Mouse (Mus musculus) embryonic facial prominence, embryonic 10.5 days (tissue): ENCODE measurements at regions not wholly inside any gene's neighbourhood (a gene's known extent, or its start where the extent isn't known, plus 50 kb on each side); places are given as distances from the start of the nearest gene placed in this dataset.

Source experiments
- DNase-seq: peaks from one replicate; pipeline ENCODE4 v3.0.0-alpha.2; 2017; ENCODE audit warnings: low spot score
- H3K27ac ChIP-seq: fragments of 300-500 bp; sonication (generic); replicated peaks from 2 replicates; pipeline ENCODE4 v1.5.1; 2016; ENCODE audit warnings: mild to moderate bottlenecking
- H3K27me3 ChIP-seq: fragments of 300-500 bp; sonication (generic); replicated peaks from 2 replicates; pipeline ENCODE4 v1.6.1; 2016; ENCODE audit warnings: low read depth, mild to moderate bottlenecking; ENCODE audit not compliant: poor library complexity, severe bottlenecking
- H3K36me3 ChIP-seq: fragments of 300-500 bp; sonication (generic); replicated peaks from 2 replicates; pipeline ENCODE4 v1.6.1; 2016; ENCODE audit warnings: mild to moderate bottlenecking, moderate library complexity
- H3K4me1 ChIP-seq: fragments of 300-500 bp; sonication (generic); 2 replicates; pipeline ENCODE4 v1.6.1; 2016
- H3K4me3 ChIP-seq: fragments of 300-500 bp; sonication (generic); 2 replicates; pipeline ENCODE4 v1.5.1; 2016; ENCODE audit warnings: mild to moderate bottlenecking, moderate library complexity
- H3K9me3 ChIP-seq: fragments of 300-500 bp; sonication (generic); 2 replicates; pipeline ENCODE4 v1.6.1; 2016; ENCODE audit warnings: mild to moderate bottlenecking
- WGBS: fragments of 180-500 bp; shearing (Covaris S2); methylation state at CpG from one replicate; pipeline ENCODE4 v1.1.7; 2016; 5-methylcytosine and 5-hydroxymethylcytosine counted together

DNA sequence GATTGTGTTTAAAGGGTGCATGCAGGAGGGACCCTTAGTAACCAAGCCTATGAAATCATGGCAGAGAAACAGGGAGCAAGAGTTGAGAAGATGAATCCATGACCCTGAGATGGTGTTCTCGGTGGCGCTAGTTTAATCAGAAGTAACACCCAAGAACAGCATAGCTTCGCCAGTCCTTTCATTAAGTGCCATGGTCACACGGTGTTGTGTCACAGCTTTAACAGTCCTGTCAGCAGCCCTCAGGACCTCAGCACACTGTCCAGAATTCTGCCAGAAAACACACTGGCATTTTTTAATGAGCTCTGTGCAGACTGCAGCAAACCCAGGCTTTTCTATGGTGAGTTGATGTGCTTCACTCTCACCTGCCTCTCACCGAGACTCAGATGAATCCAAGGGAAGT is 320.6 kb upstream of the 2610301B20Rik start:
- 90% methylated on average over 5 of the region's 5 CpGs for WGBS
- Histone ChIP-seq H3K27me3 (no peaks in the 10 kb centered on the region), H3K36me3 (no peaks in the 10 kb centered on the region)

GRCm38 (mm10) chr4:10560078-10560477 is 314.2 kb upstream of the 2610301B20Rik start:
- H3K36me3 ChIP-seq = no peaks in the 10 kb centered on the region
- H3K4me3 ChIP-seq = no peak overlapping the region
- no peak overlapping the region for H3K27ac ChIP-seq
- no peaks in the 10 kb centered on the region for H3K9me3 ChIP-seq
- no peaks in the 10 kb centered on the region for H3K27me3 ChIP-seq
- H3K4me1 ChIP-seq = no peaks in the 10 kb centered on the region
- DNase-seq = no peak
- WGBS = 80% methylated on average over 3 of the region's 3 CpGs

More for the DNA sequence above, 320.6 kb upstream of the 2610301B20Rik start:
- no peaks in the 10 kb centered on the region for H3K4me1 ChIP-seq
- no peak overlapping the region for H3K27ac ChIP-seq
- H3K4me3 ChIP-seq = no peak overlapping the region
- H3K9me3 ChIP-seq = no peaks in the 10 kb centered on the region
- no peak for DNase-seq

- no peak for DNase-seq
- Histone ChIP-seq H3K27ac (no peak overlapping the region), H3K4me1 (no peaks in the 10 kb centered on the region), H3K27me3 (no peaks in the 10 kb centered on the region), H3K4me3 (no peak overlapping the region), H3K36me3 (no peaks in the 10 kb centered on the region), H3K9me3 (no peaks in the 10 kb centered on the region)
- WGBS = 92% methylated on average over 10 of the region's 10 CpGs
Observed at GRCm38 (mm10) chr4:10604513-10604912, 269.8 kb upstream of the 2610301B20Rik start.

GRCm38 (mm10) chr4:10607855-10608576 is 266.3 kb upstream of the 2610301B20Rik start:
- Histone ChIP-seq H3K9me3 (no peaks in the 10 kb centered on the region), H3K4me1 (no peaks in the 10 kb centered on the region), H3K4me3 (no peak overlapping the region), H3K27me3 (no peaks in the 10 kb centered on the region), H3K27ac (no peak overlapping the region), H3K36me3 (no peaks in the 10 kb centered on the region)
- DNase-seq = no peak
- WGBS = 81% methylated on average over 7 of the region's 7 CpGs

- DNase-seq = no peak
- H3K9me3 ChIP-seq = no peaks in the 10 kb centered on the region
- no peak overlapping the region for H3K4me3 ChIP-seq
- 72% methylated on average over 1 of the region's 1 CpGs for WGBS
- peaks cover 7% of the 10 kb centered on the region for H3K4me1 ChIP-seq
- H3K36me3 ChIP-seq = no peaks in the 10 kb centered on the region
- no peak overlapping the region for H3K27ac ChIP-seq
- no peaks in the 10 kb centered on the region for H3K27me3 ChIP-seq
Observed at GRCm38 (mm10) chr4:10610784-10611183, 263.5 kb upstream of the 2610301B20Rik start.
